Mouse (Mus musculus): ENCODE measurements around the gene Tgoln1.

GRCm38 (mm10) chr6:72654355-72654754 lies 37.6 kb upstream of the Tgoln1 start:
- TF ChIP-seq CTCF (IDR thresholded peaks at IDR 0.05; ENCODE audit: control insufficient read depth, insufficient read depth, insufficient read length), result no peak
- no peak for TF ChIP-seq MYOD1 (IDR thresholded peaks at IDR 0.05; ENCODE audit: control insufficient read depth, insufficient read length, low read depth)
- TF ChIP-seq FOSL1 (IDR thresholded peaks at IDR 0.05; ENCODE audit: insufficient read depth, low read length, poor library complexity, severe bottlenecking), result no peak
- TF ChIP-seq USF1 (IDR thresholded peaks at IDR 0.05; ENCODE audit: low read depth), result no peak
